Mouse (Mus musculus): ENCODE measurements around the gene Gm20503.

GRCm38 (mm10) chr4:58970678-58971077 is 32.3 kb upstream of the Gm20503 start:
- TF ChIP-seq CTCF (conservative IDR thresholded peaks at IDR 0.05; ENCODE audit: low read length) (no peak), POU5F1 (IDR thresholded peaks at IDR 0.05; ENCODE audit: borderline replicate concordance, low read length) (no peak)

Data from E14TG2a.4 (cell line).